Mouse (Mus musculus) urinary bladder, postnatal 36 days (tissue): ENCODE data around the gene Cpeb2.

ENCODE experiments used
- DNase-seq, 2 experiments: peaks; one replicate each; pipeline ENCODE4 v3.0.0; 2022; ENCODE audit warnings: low spot score in 2 of 2, mixed read lengths in 1 of 2

Gene Cpeb2

DNA sequence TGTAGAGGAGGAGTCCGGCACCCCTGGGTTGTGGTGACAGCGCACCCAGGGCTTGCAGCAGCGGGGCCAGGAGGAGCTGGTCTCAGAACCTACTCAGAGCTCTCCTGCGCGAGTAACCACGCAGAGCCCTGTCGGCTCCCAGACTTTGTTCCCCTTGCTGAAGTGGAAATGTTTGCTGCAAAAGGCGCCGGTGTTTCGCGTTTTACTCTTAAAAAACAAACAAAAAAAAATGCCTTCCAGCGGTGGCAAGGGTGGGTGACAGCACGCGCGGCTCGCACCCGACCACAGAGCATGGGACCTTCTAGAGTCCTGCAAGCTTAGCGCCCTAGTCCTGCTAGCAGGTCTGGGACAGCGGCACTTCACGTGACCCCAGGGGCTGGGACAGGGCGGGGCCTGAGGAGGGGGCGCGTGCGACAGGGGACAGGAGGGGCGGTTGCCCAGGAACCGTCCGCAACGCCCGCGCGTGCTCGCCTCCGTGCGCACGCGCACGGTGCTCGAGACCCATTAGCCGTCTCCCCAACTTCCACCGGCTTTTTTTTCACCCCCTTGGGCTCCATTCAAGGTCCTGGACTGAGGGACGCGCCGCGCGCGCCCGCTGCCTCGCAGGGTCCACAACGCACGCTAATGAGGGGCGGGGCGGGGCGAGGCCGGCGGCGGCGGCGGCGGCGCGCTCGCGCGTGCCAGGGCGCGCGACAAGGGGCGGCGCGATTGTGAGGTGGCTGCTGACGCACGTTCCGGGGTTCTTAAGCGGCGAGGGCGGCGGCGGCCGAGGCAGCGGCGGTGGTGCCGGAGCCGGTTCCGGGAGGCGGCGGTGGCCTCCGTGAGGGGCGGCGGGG is at the start of gene Cpeb2:
Gene Cpeb2, plus strand, starts transcription at position 691 of the 836 bp plus-strand sequence.
- peak; percentile 92 to 94 for DNase-seq

DNA sequence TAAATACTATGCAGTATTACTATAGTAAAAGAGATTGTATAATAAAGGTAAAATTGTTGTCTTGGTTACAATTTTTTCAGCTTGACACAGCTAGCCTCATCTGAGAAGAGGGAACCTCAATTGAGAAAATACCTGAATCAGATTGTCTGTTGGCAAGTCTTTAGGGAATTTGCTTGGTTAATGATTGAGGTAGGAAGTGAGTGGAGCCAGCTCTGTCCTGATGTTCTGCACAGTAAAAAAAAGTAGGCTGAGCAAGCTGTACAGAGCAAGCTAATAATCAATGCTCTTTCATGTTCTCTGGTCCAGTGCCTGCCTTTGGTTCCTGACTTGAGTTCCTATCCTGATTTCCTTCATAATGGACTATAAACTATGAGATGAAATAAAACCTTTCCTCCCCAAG is 49.4 kb upstream of the Cpeb2 start:
- no peak for DNase-seq

GRCm38 (mm10) chr5:43184834-43185233 is 48.1 kb upstream of the Cpeb2 start:
- no peak for DNase-seq

- DNase-seq: no peak
Observed at GRCm38 (mm10) chr5:43185478-43185877, 47.5 kb upstream of the Cpeb2 start.

GRCm38 (mm10) chr5:43200686-43201085 is 32.3 kb upstream of the Cpeb2 start:
- no peak for DNase-seq

- no peak for DNase-seq
Observed at GRCm38 (mm10) chr5:43206495-43207053, 26.4 kb upstream of the Cpeb2 start.

- DNase-seq: no peak
Observed at GRCm38 (mm10) chr5:43217468-43217867, 15.5 kb upstream of the Cpeb2 start.

DNA sequence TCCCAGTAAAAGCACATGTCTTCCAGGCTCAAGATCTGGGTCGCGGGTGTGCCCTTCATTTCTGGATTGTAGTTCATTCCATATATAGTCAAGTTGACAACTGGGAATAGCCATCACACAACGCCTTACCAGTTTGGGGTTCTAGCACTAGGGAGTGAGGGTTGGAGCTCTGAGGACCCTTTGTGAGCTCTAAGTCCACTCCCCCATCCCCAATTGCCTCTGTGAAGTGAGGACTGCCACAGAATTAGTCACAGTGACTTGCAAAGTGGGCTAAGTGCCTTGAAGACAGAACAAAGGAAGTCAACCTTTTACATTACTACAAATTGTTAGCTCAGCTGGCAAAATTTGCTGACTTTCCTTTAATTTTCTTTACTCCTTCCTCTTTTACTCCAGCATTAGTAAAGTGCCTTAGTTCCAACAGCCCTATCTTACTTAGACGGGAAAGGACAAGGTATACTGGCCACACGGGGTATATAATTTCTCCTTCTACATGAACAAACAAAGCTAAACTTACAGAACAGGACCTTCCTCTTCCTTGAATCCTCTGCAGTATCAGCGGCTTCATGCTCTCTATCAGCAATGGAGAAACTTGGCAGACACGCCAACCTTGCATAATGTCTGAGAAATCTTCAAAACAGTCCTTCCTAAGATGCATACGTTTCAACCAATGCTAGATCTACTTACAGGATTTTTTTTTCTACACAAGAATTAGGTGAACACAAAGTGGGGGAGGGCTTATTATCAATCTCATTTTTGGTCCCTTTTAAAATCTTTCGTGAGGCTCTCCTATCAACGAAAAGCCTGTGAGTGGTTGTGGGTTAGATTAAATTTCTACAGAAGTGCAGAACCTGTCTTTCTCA is 14.8 kb upstream of the Cpeb2 start:
- peak in 1 of 2 experiments; percentile 20 for DNase-seq

- DNase-seq: no peak
Observed at GRCm38 (mm10) chr5:43218847-43219132, 14.2 kb upstream of the Cpeb2 start.

GRCm38 (mm10) chr5:43223359-43223758 is 9.6 kb upstream of the Cpeb2 start:
- no peak for DNase-seq

DNA sequence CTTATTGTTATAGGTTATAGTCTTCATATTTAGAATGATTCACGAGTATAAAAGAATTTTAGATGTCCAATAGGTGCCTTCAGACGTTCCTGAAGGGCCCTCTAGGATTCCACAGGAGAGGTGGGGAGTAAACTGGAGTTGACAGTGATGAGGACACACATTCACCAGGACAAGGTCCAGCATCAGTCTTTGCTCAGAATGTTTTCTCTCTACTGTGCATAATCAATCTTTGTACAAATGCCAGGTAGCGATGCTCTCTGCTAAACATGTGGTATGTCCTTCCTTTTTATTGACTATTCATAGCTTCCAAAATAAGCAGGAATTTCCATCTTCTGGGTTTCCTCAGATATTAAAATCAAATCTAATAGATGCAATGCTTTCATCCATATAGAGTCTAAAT is 8.7 kb upstream of the Cpeb2 start:
- no peak for DNase-seq

DNA sequence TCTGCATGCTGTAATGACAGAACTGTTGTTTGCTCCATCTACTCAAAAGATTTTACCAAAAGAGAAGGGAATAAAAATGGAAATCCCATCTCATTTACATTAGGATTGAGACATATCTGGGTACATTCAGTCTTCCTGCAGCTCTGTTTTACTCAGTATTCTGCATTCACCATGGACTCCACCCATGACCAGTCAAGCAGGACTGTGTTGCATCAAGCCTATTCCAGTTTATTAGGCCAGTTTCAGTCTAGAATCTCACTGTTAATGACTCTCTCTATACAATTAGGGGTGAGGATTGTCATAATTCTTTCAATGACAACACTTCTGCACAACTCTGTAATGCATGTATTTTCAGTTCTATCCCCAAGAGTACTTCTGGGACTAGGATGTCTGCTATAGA is 6.8 kb upstream of the Cpeb2 start:
- DNase-seq: no peak

- no peak for DNase-seq
Observed at GRCm38 (mm10) chr5:43227607-43228006, 5.4 kb upstream of the Cpeb2 start.

GRCm38 (mm10) chr5:43231061-43231460 is 1.9 kb upstream of the Cpeb2 start:
- DNase-seq: no peak

DNA sequence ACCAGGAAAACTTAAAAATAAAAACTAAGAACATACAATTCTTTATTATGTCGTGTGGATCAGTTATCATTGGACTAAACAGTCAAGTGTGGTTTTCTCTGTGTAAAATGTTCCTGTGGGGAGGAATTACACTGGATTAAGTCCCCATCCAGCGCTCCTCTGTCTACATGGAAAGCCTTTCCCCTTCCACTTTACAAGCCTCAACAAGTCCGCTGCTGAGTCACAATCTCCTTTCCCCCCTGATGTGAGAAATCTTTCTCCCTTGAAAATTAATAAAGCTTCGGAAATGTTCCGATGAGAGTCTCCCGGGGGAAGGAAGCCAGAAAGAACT is 856 bp upstream of the Cpeb2 start:
- DNase-seq: no peak

DNA sequence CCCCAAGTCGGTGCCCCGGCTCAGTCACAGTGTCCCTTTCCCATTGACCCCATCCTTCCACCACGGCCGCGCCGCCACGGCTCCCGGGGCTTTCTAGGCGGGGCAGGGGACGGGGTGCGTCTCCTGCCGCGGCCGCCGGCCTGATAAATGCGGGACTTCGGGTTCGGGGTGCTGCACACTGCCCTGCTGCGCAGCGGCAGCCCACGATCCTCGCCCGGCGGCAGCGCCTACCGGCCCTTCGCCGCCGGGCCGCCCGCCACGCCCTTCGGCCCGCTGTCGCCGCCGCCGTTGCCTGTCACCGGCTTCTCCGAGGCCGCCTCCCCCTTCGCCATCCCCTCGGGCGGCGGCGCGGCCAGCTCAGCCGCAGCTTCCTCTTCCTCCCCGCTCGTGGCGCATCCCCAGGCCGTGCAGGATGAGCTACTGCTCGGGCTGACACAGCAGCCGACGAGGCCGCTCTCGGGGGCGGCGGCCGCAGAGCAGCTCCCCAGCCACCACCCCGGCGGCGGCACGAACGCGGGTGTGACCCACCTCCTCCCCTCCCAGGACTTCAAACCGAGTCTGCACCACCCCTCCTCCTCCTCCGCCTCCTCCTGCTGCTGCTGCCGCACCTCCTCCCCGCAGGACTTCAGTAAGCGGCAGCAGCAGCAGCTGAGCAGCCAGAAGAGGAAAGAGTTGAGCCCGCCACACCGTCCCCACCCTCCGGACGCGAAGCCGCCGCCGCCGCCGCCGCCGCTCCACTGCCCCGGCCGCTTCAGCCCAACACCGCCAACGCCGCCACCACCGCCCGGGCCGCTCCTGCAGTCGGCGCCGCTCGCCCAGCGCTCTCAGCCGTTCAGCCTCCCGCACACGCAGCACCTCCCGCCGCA is 579 bp downstream of the Cpeb2 start:
- peak; percentile 74 to 86 for DNase-seq

GRCm38 (mm10) chr5:43234321-43235185 is 1.6 kb downstream of the Cpeb2 start:
- DNase-seq: peak in 1 of 2 experiments; percentile 19

GRCm38 (mm10) chr5:43235186-43235785 is 2.3 kb downstream of the Cpeb2 start:
- DNase-seq: peak; percentile 34 to 35

DNA sequence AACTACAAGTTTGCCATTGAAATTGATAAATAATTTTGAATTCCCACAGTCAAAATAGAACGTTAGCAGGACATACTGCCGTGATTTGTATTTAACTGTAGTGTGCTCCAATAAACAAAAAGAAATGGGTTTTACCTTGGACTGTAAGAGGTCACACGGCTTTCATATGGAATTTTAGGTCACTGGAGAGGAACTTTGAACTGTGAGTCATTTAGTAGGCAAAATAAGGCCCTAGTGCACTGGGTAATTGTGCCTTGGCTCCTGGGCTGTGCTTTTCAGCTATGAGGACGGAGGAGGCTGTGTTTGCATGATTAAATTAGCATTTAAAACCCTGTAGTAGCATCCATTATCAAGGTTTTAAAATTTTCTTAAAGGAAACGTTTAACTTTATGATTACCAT is 3.0 kb downstream of the Cpeb2 start:
- DNase-seq: no peak

- no peak for DNase-seq
Observed at GRCm38 (mm10) chr5:43236476-43236875, 3.5 kb downstream of the Cpeb2 start.
